Mouse (Mus musculus) ovary, postnatal 14 days (tissue): ENCODE measurements around the gene Slc22a18.
A peak's percentile ranks its signal among the peaks of the same experiment; 100 is the strongest.

Source experiments
- DNase-seq: peaks from one replicate; pipeline ENCODE4 v3.0.0; 2022; ENCODE audit warnings: low spot score

Slc22a18 gene

GRCm38 (mm10) chr7:143473347-143474101, at the start of gene Slc22a18:
Gene Slc22a18 (plus strand): TSS chr7:143473736.
- no peak for DNase-seq

- no peak for DNase-seq
These were observed 45.3 kb upstream of the Slc22a18 start for GRCm38 (mm10) chr7:143428142-143428813.

- DNase-seq: no peak
These were observed 44.6 kb upstream of the Slc22a18 start for GRCm38 (mm10) chr7:143428814-143429499.

GRCm38 (mm10) chr7:143432631-143433030, 40.9 kb upstream of the Slc22a18 start:
- DNase-seq: no peak

GRCm38 (mm10) chr7:143433331-143433730, 40.2 kb upstream of the Slc22a18 start:
- no peak for DNase-seq

- DNase-seq: no peak
These were observed 36.2 kb upstream of the Slc22a18 start for GRCm38 (mm10) chr7:143437231-143437893.

- no peak for DNase-seq
These were observed 35.5 kb upstream of the Slc22a18 start for GRCm38 (mm10) chr7:143437894-143438581.

- DNase-seq: no peak
These were observed 34.6 kb upstream of the Slc22a18 start for GRCm38 (mm10) chr7:143438965-143439364.

- DNase-seq: no peak
These were observed 29.0 kb upstream of the Slc22a18 start for GRCm38 (mm10) chr7:143444580-143444954.

GRCm38 (mm10) chr7:143444955-143445648, 28.4 kb upstream of the Slc22a18 start:
- no peak for DNase-seq

- DNase-seq: no peak
These were observed 27.7 kb upstream of the Slc22a18 start for GRCm38 (mm10) chr7:143445651-143446460.

GRCm38 (mm10) chr7:143447130-143447529, 26.4 kb upstream of the Slc22a18 start:
- no peak for DNase-seq

- no peak for DNase-seq
These were observed 14.6 kb upstream of the Slc22a18 start for GRCm38 (mm10) chr7:143458963-143459331.

- DNase-seq: no peak
These were observed 14.0 kb upstream of the Slc22a18 start for GRCm38 (mm10) chr7:143459332-143460211.

GRCm38 (mm10) chr7:143460217-143460834, 13.2 kb upstream of the Slc22a18 start:
- no peak for DNase-seq

- DNase-seq: peak; percentile 79
These were observed 12.7 kb upstream of the Slc22a18 start, which contains the start of gene Cdkn1c for GRCm38 (mm10) chr7:143460874-143461273. Gene Cdkn1c (minus strand): TSS chr7:143461050.

GRCm38 (mm10) chr7:143461294-143461870, 12.2 kb upstream of the Slc22a18 start:
- no peak for DNase-seq

GRCm38 (mm10) chr7:143461920-143462319, 11.6 kb upstream of the Slc22a18 start:
- DNase-seq: no peak
